Mouse (Mus musculus) CH12.LX (cell line): ENCODE results near the gene Rab10. TPM values are rescaled to one million over a fixed set of nuclear protein-coding genes. Genes with fewer than 3 reads are reported as not detected.

Experiments used
- DNase-seq: peaks from one replicate; pipeline ENCODE4 v3.0.0-alpha.2; 2013; ENCODE audit errors: extremely low read depth
- H3K27ac ChIP-seq: 2 replicates; pipeline ENCODE4 v1.5.1; 2012; ENCODE audit warnings: low read depth, mild to moderate bottlenecking, control low read depth, moderate library complexity; ENCODE audit not compliant: insufficient read depth
- H3K27me3 ChIP-seq: replicated peaks from 2 replicates; pipeline ENCODE3; 2012; ENCODE audit warnings: inconsistent platforms
- H3K36me3 ChIP-seq, 2 experiments: replicated peaks in 1 of 2; 2 replicates each; pipeline versions ENCODE3 to v1.6.1; 2012; ENCODE audit warnings: inconsistent platforms in 1 of 2, low read length in 1 of 2, mild to moderate bottlenecking in 1 of 2, mixed read lengths in 1 of 2, moderate library complexity in 1 of 2; ENCODE audit not compliant: control insufficient read depth in 1 of 2, insufficient read depth in 1 of 2
- H3K4me1 ChIP-seq, 2 experiments: 2 replicates each; pipeline ENCODE4 v1.6.1; 2012; ENCODE audit warnings: inconsistent platforms in 1 of 2, moderate library complexity in 1 of 2; ENCODE audit not compliant: insufficient read depth in 2 of 2, control insufficient read depth in 1 of 2
- H3K4me2 ChIP-seq: 2 replicates; pipeline ENCODE4 v1.6.1; 2012; ENCODE audit warnings: low read depth, mild to moderate bottlenecking, control low read depth; ENCODE audit not compliant: poor library complexity, insufficient read depth, severe bottlenecking
- H3K4me3 ChIP-seq, 3 experiments: fragments of 150-350 bp in 1 of 3; sonication (generic) in 1 of 3; replicated peaks in 1 of 3; 2 replicates each; pipeline versions ENCODE3 to v1.5.1; 2011 to 2012; ENCODE audit warnings: low read depth in 2 of 3, low read length in 2 of 3, mild to moderate bottlenecking in 2 of 3, moderate library complexity in 2 of 3, control low read depth in 1 of 3, improper control_type of control experiment in 1 of 3, inconsistent platforms in 1 of 3, mixed read lengths in 1 of 3; ENCODE audit not compliant: poor library complexity in 1 of 3
- H3K79me2 ChIP-seq: replicated peaks from 2 replicates; pipeline ENCODE4 v1.6.1; 2012; ENCODE audit warnings: mild to moderate bottlenecking, moderate library complexity; ENCODE audit not compliant: control insufficient read depth, poor library complexity, insufficient read depth, severe bottlenecking; ENCODE audit errors: extremely low read depth
- H3K9ac ChIP-seq: 2 replicates; pipeline ENCODE4 v1.6.1; 2012; ENCODE audit warnings: low read depth, mild to moderate bottlenecking, control low read depth, moderate library complexity; ENCODE audit not compliant: insufficient read depth
- H3K9me3 ChIP-seq: replicated peaks from 2 replicates; pipeline ENCODE3; 2012; ENCODE audit warnings: low read length, inconsistent platforms, mixed read lengths
- BHLHE40 ChIP-seq: IDR thresholded peaks from 2 replicates; pipeline ENCODE4 v1.6.1; 2011; ENCODE audit warnings: mild to moderate bottlenecking, low read depth, low read length, improper control_type of control experiment
- CHD1 ChIP-seq: IDR thresholded peaks from 2 replicates; pipeline ENCODE4 v1.6.1; 2012; ENCODE audit warnings: low read depth, low read length, improper control_type of control experiment, inconsistent platforms
- CTCF ChIP-seq, 2 experiments: IDR thresholded peaks in 1 of 2; conservative IDR thresholded peaks in 1 of 2; 2 replicates each; pipeline ENCODE4 v1.5.1; 2011 to 2012; ENCODE audit warnings: low read depth in 2 of 2, low read length in 2 of 2, improper control_type of control experiment in 1 of 2, inconsistent platforms in 1 of 2, mild to moderate bottlenecking in 1 of 2, moderate library complexity in 1 of 2
- E2F4 ChIP-seq: IDR thresholded peaks from 2 replicates; pipeline ENCODE4 v1.6.1; 2011; ENCODE audit warnings: low read depth, low read length, improper control_type of control experiment; ENCODE audit not compliant: insufficient replicate concordance
- IRF4 ChIP-seq: IDR thresholded peaks from 2 replicates; pipeline ENCODE4 v1.6.1; 2014; ENCODE audit warnings: low read depth, mild to moderate bottlenecking, inconsistent platforms, low read length, improper control_type of control experiment
- JUN ChIP-seq: IDR thresholded peaks from 2 replicates; pipeline ENCODE4 v1.6.1; 2011; ENCODE audit warnings: low read depth, mild to moderate bottlenecking, low read length, improper control_type of control experiment, moderate library complexity; ENCODE audit not compliant: insufficient read depth
- JUND ChIP-seq: conservative IDR thresholded peaks from 2 replicates; pipeline ENCODE4 v1.6.1; 2011; ENCODE audit warnings: low read depth, low read length, improper control_type of control experiment
- MAX ChIP-seq: IDR thresholded peaks from 2 replicates; pipeline ENCODE4 v1.6.1; 2011; ENCODE audit warnings: low read length, improper control_type of control experiment
- MAZ ChIP-seq: IDR thresholded peaks from 2 replicates; pipeline ENCODE4 v1.6.1; 2012; ENCODE audit warnings: low read depth, mild to moderate bottlenecking, inconsistent platforms, low read length, improper control_type of control experiment, moderate library complexity
- MEF2A ChIP-seq: IDR thresholded peaks from 2 replicates; pipeline ENCODE4 v1.6.1; 2014; ENCODE audit warnings: low read depth, mild to moderate bottlenecking, inconsistent platforms, low read length, improper control_type of control experiment, borderline replicate concordance
- NRF1 ChIP-seq: IDR thresholded peaks from 2 replicates; pipeline ENCODE4 v1.6.1; 2014; ENCODE audit warnings: low read depth, mild to moderate bottlenecking, inconsistent platforms, low read length, improper control_type of control experiment, moderate library complexity
- USF1 ChIP-seq: IDR thresholded peaks from 2 replicates; pipeline ENCODE4 v1.6.1; 2014; ENCODE audit warnings: low read depth, mild to moderate bottlenecking, inconsistent platforms, low read length, improper control_type of control experiment
- ZC3H11A ChIP-seq: IDR thresholded peaks from 2 replicates; pipeline ENCODE4 v1.6.1; 2012; ENCODE audit warnings: low read depth, mild to moderate bottlenecking, inconsistent platforms, low read length, improper control_type of control experiment
- ZKSCAN1 ChIP-seq: IDR thresholded peaks from 2 replicates; pipeline ENCODE4 v1.6.1; 2012; ENCODE audit warnings: low read depth, inconsistent platforms, low read length, improper control_type of control experiment, borderline replicate concordance
- ZMIZ1 ChIP-seq: IDR thresholded peaks from 2 replicates; pipeline ENCODE4 v1.6.1; 2012; ENCODE audit warnings: low read depth, mild to moderate bottlenecking, inconsistent platforms, low read length, improper control_type of control experiment
- ZNF384 ChIP-seq: IDR thresholded peaks from 2 replicates; pipeline ENCODE4 v1.6.1; 2012; ENCODE audit warnings: low read depth, low read length, improper control_type of control experiment, inconsistent platforms
- dilution Hi-C: fragments of 300-500 bp; cut with MboI; formaldehyde crosslinking; loops from 2 replicates; pipeline ENCODE4 v1.14.3; 2020; ENCODE audit warnings: low sequenced_read_pairs; ENCODE audit not compliant: extremely low pct_unique_long_range_greater_than_20kb, extremely low pct_ligation_motif_present
- in situ Hi-C: fragments of 300-500 bp; cut with MboI; formaldehyde crosslinking; loops from 3 replicates; pipeline ENCODE4 v1.14.3; 2019; ENCODE audit warnings: low sequenced_read_pairs, low pct_ligation_motif_present, low pct_unique_long_range_greater_than_20kb, mixed read lengths
- polyA plus RNA-seq: library from polyadenylated mRNA; unstranded; fragments of >175 nt; gene quantifications from 2 replicates; pipeline ENCODE4 v1.2.1, GENCODE M21; 2012; ENCODE audit warnings: low read depth; ENCODE audit not compliant: insufficient read length
- total RNA-seq, 2 experiments: library from RNA; depleted of rRNA; stranded (reverse); fragments of 300-350 nt in 1 of 2; fragments of >200 nt in 1 of 2; gene quantifications; 2 replicates each; pipeline ENCODE4 v1.2.3; 2012 to 2014

The Rab10 gene
- total and polyA plus RNA-seq, 3 experiments, result 60.1 to 111 (median 91.8) TPM

DNA sequence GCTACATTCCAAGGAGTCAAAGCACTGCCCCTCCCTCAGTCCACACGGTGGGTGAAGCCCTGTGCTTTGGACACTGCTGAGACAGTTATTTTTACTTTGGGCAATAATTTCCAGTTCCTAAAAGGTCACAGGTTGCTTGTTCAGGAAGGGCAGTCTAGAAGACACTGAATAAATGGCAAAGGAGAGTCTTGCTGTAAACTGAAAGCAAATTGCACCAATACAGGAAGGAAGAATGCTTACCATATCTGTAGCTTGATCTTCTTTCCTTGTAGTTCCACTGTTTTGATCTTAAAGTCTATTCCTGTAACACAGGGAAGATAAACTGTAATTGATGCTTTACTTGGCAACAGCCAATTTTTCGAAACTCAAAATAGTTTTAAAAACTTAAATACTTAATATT, 45.3 kb downstream of the Rab10 start:
- peaks cover 0 to 7% of the 10 kb centered on the region in 2 experiments; a peak in 2 of 4 replicates for H3K4me1 ChIP-seq
- no peak for DNase-seq
- no peak for TF ChIP-seq BHLHE40
- TF ChIP-seq MAX, result no peak
- TF ChIP-seq MEF2A, result no peak
- TF ChIP-seq USF1, result no peak
- TF ChIP-seq ZNF384, result no peak
- no peak for TF ChIP-seq JUN
- TF ChIP-seq CHD1, result no peak
- no peak for TF ChIP-seq E2F4
- TF ChIP-seq ZMIZ1, result no peak
- TF ChIP-seq IRF4, result no peak
- TF ChIP-seq ZKSCAN1, result no peak
- peaks cover 47% of the 10 kb centered on the region for H3K79me2 ChIP-seq
- H3K36me3 ChIP-seq, result peaks cover 19 to 49% of the 10 kb centered on the region in 2 experiments
- dilution Hi-C loops (no loop called here), in situ Hi-C loops (no loop called here)
- no peaks in the 10 kb centered on the region for H3K9me3 ChIP-seq
- no peak overlapping the region for H3K4me3 ChIP-seq
- H3K4me2 ChIP-seq, result no peak overlapping the region
- no peak overlapping the region for H3K27ac ChIP-seq
- no peak overlapping the region for H3K9ac ChIP-seq
- H3K27me3 ChIP-seq, result no peaks in the 10 kb centered on the region

DNA sequence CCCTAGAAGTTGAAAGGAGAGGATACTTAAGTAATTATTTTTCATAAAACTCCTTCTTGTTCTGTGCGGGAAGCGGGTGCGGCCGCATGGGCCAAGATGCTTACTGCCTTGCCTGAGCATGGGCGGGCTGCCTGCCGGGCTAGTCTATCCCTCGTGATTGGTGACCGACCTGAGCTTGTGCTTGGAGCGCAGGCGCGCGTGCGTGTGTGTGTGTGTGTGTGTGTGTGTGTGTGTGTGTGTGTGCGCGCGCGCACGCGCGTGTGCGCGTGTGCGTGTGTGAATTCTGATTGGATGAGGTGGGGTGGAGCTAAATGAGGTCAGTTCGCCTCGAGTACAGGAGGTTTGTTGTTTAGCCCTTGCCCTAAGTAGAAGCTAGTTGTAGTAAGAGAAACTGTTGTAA, 48.2 kb downstream of the Rab10 start:
- H3K4me3 ChIP-seq, result no peak overlapping the region
- no peak overlapping the region for H3K27ac ChIP-seq
- dilution Hi-C loops, result no loop called here
- peaks cover 19 to 64% of the 10 kb centered on the region in 2 experiments for H3K36me3 ChIP-seq
- H3K4me1 ChIP-seq, result peaks cover 0 to 6% of the 10 kb centered on the region in 2 experiments; a peak in 2 of 4 replicates
- in situ Hi-C loops, result no loop called here
- TF ChIP-seq NRF1 (no peak), MAZ (no peak), ZC3H11A (no peak), CTCF (conservative IDR thresholded peaks at IDR 0.05 in 1 of 2, IDR thresholded peaks at IDR 0.05 in 1 of 2; ENCODE audit: low read depth in 2 of 2, low read length in 2 of 2) (no peak), JUND (no peak)
- DNase-seq, result no peak
- H3K9ac ChIP-seq, result no peak overlapping the region
- peaks cover 27% of the 10 kb centered on the region for H3K79me2 ChIP-seq
- no peaks in the 10 kb centered on the region for H3K9me3 ChIP-seq
- no peak overlapping the region for H3K4me2 ChIP-seq
- no peaks in the 10 kb centered on the region for H3K27me3 ChIP-seq
